Mouse (Mus musculus): ENCODE measurements around the gene Ttc21b. TPM values are rescaled to one million over a fixed set of nuclear protein-coding genes. Genes with fewer than 3 reads are reported as not detected.
A peak's percentile ranks its signal among the peaks of the same experiment; 100 is the strongest.
"Not testable (repeated sequence)": the region's sequence is repeated elsewhere in the genome, so short reads cannot be mapped to it uniquely, and the experiment has no call there.

The Ttc21b gene
- 1 to 10 TPM; 9.0 to 9.1 TPM for total RNA-seq (2021)
- long read RNA-seq, experiment 1, partial matches to known transcripts = 2 of 3 reads
- long read RNA-seq, experiment 1, other reads (novel, unspliced or antisense) = 1 of 3 reads
- long read RNA-seq, experiment 2, full-length matches to known transcripts = 2 of 5 reads
- long read RNA-seq, experiment 2, partial matches to known transcripts = 1 of 5 reads
- long read RNA-seq, experiment 2, other reads (novel, unspliced or antisense) = 2 of 5 reads

DNA sequence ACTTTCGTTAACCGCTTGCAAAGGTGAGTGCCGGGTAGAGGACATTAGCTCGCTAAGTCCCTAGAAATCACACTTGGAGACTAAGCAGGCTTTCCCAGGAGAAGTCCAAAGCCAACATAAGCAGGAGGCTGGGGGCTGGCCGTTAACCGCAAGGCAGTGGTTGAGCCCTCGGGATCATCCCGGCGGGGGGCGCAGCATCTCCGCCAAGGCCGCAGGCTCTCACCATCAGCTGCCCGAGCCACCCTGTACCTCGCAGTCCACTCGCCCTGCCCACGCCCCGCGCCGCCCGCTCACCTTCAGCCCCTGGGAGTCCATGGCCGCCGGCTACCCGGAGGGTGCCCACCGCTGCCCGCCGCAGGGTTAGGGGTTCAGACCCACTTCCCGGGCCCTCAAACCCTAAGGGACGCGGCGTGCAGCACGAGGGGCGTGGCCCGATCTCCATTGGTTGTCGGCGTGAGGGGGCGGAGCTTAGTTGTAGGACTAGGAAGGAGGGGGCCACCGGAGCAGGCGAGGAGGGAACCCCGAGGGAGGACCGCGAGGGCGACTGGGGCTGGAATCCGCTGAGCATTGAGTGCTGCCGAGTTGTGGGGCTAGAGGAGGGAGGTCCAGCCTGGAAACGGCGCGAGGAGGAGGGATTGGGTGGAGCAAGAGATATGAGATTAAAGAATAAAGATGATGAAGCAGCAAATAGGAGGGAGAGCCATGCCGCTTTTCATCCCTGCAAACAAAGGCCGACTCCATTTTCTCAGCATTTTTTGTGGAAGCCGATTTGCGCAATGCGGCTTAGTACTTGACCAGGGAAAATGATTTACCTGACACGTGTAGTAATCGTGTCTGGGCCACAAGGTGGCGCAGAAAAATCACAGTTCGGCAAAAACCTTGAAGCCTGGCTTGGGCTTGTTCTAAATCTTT is at the start of gene Ttc21b:
Gene Ttc21b (minus strand): TSS at position 398 of the 912 bp plus-strand sequence.
- intact Hi-C loops (cut with DNase I) = loop anchor here (2.0 to 5.0 kb wide), 3 partner anchors 152 to 546 kb away; no protein-coding TSS in a partner anchor
- peak; percentile 97 for DNase-seq (ENCODE audit: low spot score in 2 of 2)

GRCm38 (mm10) chr2:66272551-66272950 is 16.1 kb upstream of the Ttc21b start:
- DNase-seq (ENCODE audit: low spot score in 2 of 2) = no peak
- intact Hi-C loops (cut with DNase I) = no loop called here

- DNase-seq (ENCODE audit: low spot score in 2 of 2) = no peak
- intact Hi-C loops (cut with DNase I) = no loop called here
These were observed 12.4 kb downstream of the Ttc21b start for GRCm38 (mm10) chr2:66244013-66244412.

DNA sequence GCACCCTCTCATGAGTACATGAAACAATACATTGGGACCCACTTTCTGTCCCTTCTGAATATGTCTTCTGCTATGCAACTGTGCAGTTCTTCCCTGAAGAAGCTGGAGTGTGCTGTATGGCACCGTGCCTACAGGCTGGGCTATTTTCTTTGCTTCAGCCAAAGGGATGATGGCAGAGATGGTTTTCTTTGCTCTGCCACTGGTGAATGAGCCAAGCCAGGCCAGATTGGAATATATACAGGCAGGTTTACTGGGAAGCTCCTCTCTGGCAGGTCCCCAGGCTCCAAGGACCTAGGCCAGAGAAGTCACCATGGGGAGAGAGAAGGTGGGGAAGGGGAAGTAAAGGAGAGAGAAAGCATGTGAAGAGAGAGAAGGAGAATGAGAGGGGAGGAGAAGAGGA is 16.1 kb downstream of the Ttc21b start:
- no peak for DNase-seq (ENCODE audit: low spot score in 2 of 2)
- intact Hi-C loops (cut with DNase I) = no loop called here

- no peak for DNase-seq (ENCODE audit: low spot score in 2 of 2)
- intact Hi-C loops (cut with DNase I) = no loop called here
These were observed 17.5 kb downstream of the Ttc21b start for GRCm38 (mm10) chr2:66238886-66239285.

DNA sequence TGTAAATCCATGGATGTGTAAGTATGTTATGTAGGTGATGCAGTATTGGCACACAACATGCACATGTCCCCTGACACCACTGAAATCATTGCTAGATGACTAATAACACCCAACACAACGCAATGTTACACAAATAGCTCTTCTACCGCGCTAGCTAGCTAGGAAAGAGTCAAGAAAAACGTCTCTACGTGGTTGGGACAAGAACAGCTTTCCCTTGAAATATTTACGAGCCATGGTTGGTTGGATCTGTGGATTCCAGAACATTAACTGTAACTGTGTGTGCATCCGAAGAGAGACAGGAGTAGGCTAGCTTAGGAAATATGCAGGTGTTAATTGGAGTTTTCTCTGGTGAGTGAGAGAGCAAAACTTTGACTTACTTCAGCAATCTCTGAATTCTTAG is 35.5 kb downstream of the Ttc21b start:
- no peak for DNase-seq (ENCODE audit: low spot score in 2 of 2)
- intact Hi-C loops (cut with DNase I) = no loop called here

GRCm38 (mm10) chr2:66209875-66210274 is 46.5 kb downstream of the Ttc21b start:
- DNase-seq (ENCODE audit: low spot score in 2 of 2) = no peak
- intact Hi-C loops (cut with DNase I) = no loop called here

- intact Hi-C loops (cut with DNase I) = no loop called here
- no peak for DNase-seq (ENCODE audit: low spot score in 2 of 2)
These were observed 47.1 kb downstream of the Ttc21b start for GRCm38 (mm10) chr2:66209353-66209752.

DNA sequence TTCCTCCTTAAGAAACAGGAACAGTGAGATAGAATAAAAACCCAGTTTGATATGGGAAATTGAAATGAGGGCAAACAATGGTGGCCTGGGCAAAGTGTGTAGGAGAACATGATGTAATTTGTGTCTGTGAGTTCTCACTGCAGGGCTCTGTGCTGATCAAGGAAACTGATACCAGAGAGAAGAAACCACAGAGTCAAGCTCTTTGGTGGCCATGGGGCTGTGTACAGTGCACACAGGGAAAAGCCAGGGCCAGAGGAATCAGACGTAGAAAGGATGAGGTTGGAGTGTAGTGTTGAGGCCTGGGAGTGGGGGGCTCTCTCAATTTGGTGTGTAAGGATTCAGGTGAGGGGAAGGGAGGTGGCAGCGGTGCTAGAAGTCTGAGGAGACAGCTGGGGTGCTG is 49.6 kb downstream of the Ttc21b start:
- DNase-seq (ENCODE audit: low spot score in 2 of 2) = no peak
- intact Hi-C loops (cut with DNase I) = no loop called here

DNA sequence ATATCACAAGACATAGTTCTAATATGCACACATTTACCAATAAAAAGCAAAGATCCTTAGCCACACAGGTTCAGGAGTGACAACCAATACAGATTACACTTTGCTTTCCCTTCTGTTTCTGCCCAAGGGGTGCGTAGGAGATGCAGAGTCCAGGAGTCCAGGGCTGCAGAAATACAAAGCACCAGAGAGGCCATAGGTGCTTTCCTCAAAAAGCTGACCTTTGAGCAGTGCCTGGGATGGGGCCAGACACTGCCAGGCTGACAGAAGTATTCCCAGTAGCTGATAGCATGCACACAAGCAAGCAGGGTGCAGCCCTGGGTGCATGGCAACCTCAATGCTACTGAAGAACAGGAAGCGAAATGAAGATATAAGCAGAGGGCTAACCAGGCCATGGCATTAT is 52.2 kb downstream of the Ttc21b start:
- intact Hi-C loops (cut with DNase I) = no loop called here
- no peak for DNase-seq (ENCODE audit: low spot score in 2 of 2)

DNA sequence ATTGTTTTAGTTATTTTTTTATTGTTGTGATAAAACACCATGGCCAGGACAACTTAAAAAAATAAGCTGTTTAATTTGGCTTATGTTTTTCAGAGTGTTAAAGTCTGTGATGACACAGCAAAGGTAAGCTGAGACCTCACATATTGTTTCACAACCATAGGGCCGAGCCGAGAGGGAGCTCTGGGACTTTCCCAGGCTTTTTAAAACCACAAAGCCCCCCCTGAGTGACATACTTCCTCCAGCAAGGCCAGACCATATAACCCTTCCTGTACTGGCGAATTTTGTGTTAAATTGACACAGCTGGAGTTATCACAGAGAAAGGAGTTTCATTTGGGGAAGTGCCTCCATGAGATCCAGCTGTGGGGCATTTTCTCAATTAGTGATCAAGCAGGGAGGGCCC is 56.2 kb downstream of the Ttc21b start:
- DNase-seq (ENCODE audit: low spot score in 2 of 2) = no peak
- intact Hi-C loops (cut with DNase I) = no loop called here

DNA sequence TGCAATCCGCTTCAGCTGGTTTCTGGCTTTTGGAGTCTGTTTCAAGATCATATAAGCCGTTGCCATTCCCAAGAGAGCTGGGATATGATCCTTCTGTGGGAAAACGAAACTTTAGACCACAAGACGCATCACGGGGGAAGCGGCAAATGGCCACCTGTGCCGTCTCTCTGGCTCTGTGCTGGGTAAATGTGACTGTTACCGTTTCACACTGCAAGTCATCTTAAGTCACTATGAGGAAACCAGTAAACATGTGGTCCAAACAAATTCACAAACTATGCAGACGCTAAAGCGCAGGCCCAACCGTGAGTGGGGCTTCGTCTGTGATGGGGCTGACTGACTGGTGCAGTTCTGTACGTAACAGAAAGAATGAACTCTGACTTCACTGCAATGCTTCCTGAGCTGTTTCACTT is 64.7 kb downstream of the Ttc21b start:
- intact Hi-C loops (cut with DNase I) = no loop called here
- no peak for DNase-seq (ENCODE audit: low spot score in 2 of 2)

GRCm38 (mm10) chr2:66190157-66190556 is 66.3 kb downstream of the Ttc21b start:
- DNase-seq (ENCODE audit: low spot score in 2 of 2) = no peak

DNA sequence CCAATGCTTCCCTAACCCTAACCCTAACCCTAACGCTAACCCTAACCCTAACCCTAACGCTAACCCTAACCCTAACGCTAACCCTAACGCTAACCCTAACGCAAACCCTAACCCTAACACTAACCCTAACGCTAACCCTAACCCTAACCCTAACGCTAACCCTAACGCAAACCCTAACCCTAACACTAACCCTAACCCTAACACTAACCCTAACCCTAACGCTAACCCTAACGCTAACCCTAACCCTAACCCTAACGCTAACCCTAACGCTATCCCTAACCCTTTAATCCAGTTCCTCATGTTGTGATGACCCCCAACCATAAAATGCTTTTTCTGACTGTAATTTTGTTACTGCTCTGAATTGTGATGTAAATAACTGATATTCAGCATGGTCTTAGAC is 67.2 kb downstream of the Ttc21b start:
- intact Hi-C loops (cut with DNase I) = loop anchor here (5.0 to 10.0 kb wide), 2 partner anchors 147 to 394 kb away; no protein-coding TSS in a partner anchor
- DNase-seq (ENCODE audit: low spot score in 2 of 2) = not testable (repeated sequence)

More at GRCm38 (mm10) chr2:66190157-66190556, 66.3 kb downstream of the Ttc21b start:
- intact Hi-C loops (cut with DNase I) = no loop called here

- intact Hi-C loops (cut with DNase I) = loop anchor here (5.0 to 10.0 kb wide), 2 partner anchors 145 to 393 kb away; no protein-coding TSS in a partner anchor
- no peak for DNase-seq (ENCODE audit: low spot score in 2 of 2)
These were observed 68.9 kb downstream of the Ttc21b start for GRCm38 (mm10) chr2:66187520-66187919.

DNA sequence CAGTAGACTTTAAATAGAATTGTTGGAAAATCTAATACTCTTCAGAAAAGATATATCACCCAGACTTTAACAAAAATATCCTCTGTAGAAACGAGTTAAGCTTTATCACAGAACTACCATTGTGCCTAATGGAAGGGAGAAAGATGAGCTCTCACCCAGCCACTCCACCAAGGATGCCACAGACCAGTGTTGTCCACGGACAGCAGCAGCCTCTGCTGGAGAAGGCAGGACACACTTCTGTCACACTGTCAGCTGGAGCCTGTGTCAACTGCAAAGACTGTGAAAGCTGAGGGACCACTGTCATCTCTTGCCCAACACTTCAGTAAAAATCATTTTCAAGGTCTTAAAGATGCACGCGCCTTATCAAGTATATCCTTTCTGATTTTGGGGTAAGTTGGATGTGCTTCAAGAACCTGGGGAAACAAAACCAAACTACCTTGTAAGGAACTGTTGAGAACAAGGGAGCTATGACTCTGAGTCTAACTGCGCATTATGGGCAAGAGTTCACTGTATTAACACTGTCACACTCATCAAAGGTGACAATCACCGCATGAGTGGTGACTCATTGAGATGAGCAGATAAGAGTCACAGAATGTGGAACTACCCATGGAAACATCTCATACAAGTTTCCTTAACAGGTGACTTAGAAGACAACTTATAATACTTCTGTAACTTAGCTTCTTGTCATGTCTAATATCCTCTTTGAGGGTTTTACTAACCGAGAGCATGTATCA is 71.8 kb downstream of the Ttc21b start:
- intact Hi-C loops (cut with DNase I) = loop anchor here (5.0 to 10.0 kb wide), 2 partner anchors 142 to 390 kb away; no protein-coding TSS in a partner anchor
- peak; percentile 43 to 48 for DNase-seq (ENCODE audit: low spot score in 2 of 2)

- DNase-seq (ENCODE audit: low spot score in 2 of 2) = peak; percentile 54 to 64
- intact Hi-C loops (cut with DNase I) = loop anchor here (10.0 kb wide), 1 partner anchor 385 kb away; no protein-coding TSS in a partner anchor
These were observed 76.1 kb downstream of the Ttc21b start for GRCm38 (mm10) chr2:66180293-66180692.

GRCm38 (mm10) chr2:66179782-66180181 is 76.6 kb downstream of the Ttc21b start:
- DNase-seq (ENCODE audit: low spot score in 2 of 2) = peak; percentile 35 to 54
- intact Hi-C loops (cut with DNase I) = loop anchor here (10.0 kb wide), 1 partner anchor 385 kb away; no protein-coding TSS in a partner anchor

- intact Hi-C loops (cut with DNase I) = no loop called here
- DNase-seq (ENCODE audit: low spot score in 2 of 2) = no peak
These were observed 77.6 kb downstream of the Ttc21b start for GRCm38 (mm10) chr2:66178848-66179215.

Data from left cerebral cortex, postnatal 14 days (tissue).